Mouse (Mus musculus) cortical plate, adult 2 months (tissue): ENCODE data around the gene Mrps34. TPM values are rescaled to one million over a fixed set of nuclear protein-coding genes. Genes with fewer than 3 reads are reported as not detected.

Experiments used
- H3K27ac ChIP-seq: fragments of 200-500 bp; 2 replicates; pipeline ENCODE4 v1.5.1; 2012; ENCODE audit warnings: low read length, control low read depth, inconsistent platforms; ENCODE audit not compliant: insufficient read depth
- H3K4me1 ChIP-seq: fragments of 200-500 bp; 2 replicates; pipeline ENCODE4 v1.6.1; 2011; ENCODE audit warnings: low read length; ENCODE audit not compliant: control insufficient read depth, insufficient read depth
- H3K4me3 ChIP-seq: fragments of 200-500 bp; 2 replicates; pipeline ENCODE4 v1.5.1; 2011; ENCODE audit warnings: mild to moderate bottlenecking, low read length, control low read depth; ENCODE audit not compliant: insufficient read depth
- CTCF ChIP-seq: fragments of 200-500 bp; IDR thresholded peaks from 2 replicates; pipeline ENCODE4 v1.5.1; 2011; ENCODE audit warnings: mild to moderate bottlenecking, control low read depth, low read length; ENCODE audit not compliant: insufficient read depth; ENCODE audit errors: extremely low read depth
- POLR2A ChIP-seq: fragments of 200-500 bp; IDR thresholded peaks from 2 replicates; pipeline ENCODE4 v1.6.1; 2011; ENCODE audit warnings: mild to moderate bottlenecking, low read length, control low read depth; ENCODE audit not compliant: insufficient read depth; ENCODE audit errors: extremely low read depth
- polyA plus RNA-seq: library from polyadenylated mRNA; depleted of rRNA; stranded (reverse); fragments of >200 nt; gene quantifications from 2 replicates; pipeline ENCODE4 v1.2.3, GENCODE M21; 2012; rRNA removed

The Mrps34 gene
- polyA plus RNA-seq = 115 and 117 TPM in 2 replicates

DNA sequence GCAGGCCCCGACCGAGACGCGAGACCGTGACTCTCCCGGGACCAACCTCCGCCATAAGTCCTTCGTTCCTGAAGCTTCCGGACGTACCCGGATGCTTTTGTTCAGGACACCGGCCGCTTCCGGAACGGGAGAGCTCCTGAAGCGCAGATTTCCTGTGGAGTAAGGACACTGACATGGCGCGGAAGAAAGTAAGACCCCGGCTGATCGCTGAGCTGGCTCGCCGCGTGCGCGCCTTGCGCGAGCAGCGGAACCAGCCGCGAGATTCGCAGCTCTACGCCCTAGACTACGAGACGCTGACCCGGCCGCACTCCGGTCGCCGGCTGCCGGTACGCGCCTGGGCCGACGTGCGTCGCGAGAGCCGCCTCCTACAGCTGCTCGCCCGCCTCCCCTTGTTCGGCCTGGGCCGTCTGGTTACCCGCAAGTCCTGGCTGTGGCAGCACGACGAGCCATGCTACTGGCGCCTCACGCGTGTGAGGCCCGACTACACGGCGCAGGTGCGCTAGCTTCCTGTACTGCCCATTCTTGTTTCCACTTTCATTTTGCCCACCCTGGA, at the start of gene Mrps34, which contains the start of gene Eme2:
Gene Mrps34 (plus strand): TSS at position 122 of the 553 bp plus-strand sequence.
Gene Eme2 (minus strand): TSS at position 93 of the 553 bp plus-strand sequence.
- Histone ChIP-seq H3K27ac (peak within 1 kb of the TSS; percentile 85), H3K4me1 (peaks cover 5% of the 10 kb centered on the region; the same call in 1 of the 2 replicates), H3K4me3 (peak within 1 kb of the TSS; percentile 80)
- TF ChIP-seq CTCF = no peak
- TF ChIP-seq POLR2A = peak; percentile 75

DNA sequence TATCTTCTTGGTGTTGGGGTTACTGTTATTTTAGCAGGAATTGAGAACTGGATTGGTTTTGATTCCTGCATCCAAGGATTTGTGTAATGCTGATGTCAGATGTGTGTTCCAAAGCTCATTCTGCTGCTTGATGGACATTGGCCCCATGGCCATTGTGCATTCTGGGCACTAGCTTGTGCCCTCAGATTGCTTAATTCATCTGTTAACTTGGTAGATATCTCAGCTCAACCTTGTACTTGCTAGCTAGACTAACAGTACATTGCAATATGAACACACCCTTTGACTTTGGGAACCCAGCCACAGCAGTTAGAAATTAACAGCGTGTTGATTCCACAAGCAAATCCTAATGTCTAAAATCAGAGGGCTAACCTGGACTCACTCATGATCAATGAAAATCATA, 47.5 kb upstream of the Mrps34 start:
- TF ChIP-seq CTCF (no peak), POLR2A (no peak)
- Histone ChIP-seq H3K4me1 (peaks cover 8% of the 10 kb centered on the region), H3K4me3 (no peak overlapping the region), H3K27ac (no peak overlapping the region)

DNA sequence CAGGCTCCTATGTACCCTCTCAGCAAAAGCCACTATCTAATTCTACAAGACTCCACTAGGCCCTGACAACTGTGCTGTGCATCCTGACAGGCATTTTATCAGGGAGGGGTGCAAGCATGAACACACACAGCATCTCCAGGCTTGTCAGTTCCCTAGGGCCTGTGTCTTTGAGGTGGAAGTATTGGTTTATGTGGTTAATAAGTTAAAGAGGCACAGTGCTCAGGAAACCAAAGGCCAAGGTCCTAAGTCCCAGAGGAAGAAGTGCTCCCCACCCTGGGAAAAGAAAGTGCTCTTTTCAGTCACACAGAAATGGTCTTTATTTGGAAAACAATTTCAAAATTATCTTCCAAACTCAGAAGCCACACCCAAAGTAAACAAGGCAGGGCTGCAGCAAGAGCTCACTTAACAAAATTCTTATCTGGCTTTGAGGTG, 46.3 kb upstream of the Mrps34 start:
- Histone ChIP-seq H3K4me1 (peaks cover 8% of the 10 kb centered on the region), H3K4me3 (no peak overlapping the region), H3K27ac (no peak overlapping the region)
- TF ChIP-seq CTCF (no peak), POLR2A (no peak)

- H3K4me3 ChIP-seq = peak overlapping the region; percentile 72
- H3K4me1 ChIP-seq = peaks cover 8% of the 10 kb centered on the region
- TF ChIP-seq POLR2A (peak; percentile 54), CTCF (no peak)
- peak overlapping the region; percentile 96 for H3K27ac ChIP-seq
These were observed 45.2 kb upstream of the Mrps34 start for GRCm38 (mm10) chr17:24849733-24850064.

DNA sequence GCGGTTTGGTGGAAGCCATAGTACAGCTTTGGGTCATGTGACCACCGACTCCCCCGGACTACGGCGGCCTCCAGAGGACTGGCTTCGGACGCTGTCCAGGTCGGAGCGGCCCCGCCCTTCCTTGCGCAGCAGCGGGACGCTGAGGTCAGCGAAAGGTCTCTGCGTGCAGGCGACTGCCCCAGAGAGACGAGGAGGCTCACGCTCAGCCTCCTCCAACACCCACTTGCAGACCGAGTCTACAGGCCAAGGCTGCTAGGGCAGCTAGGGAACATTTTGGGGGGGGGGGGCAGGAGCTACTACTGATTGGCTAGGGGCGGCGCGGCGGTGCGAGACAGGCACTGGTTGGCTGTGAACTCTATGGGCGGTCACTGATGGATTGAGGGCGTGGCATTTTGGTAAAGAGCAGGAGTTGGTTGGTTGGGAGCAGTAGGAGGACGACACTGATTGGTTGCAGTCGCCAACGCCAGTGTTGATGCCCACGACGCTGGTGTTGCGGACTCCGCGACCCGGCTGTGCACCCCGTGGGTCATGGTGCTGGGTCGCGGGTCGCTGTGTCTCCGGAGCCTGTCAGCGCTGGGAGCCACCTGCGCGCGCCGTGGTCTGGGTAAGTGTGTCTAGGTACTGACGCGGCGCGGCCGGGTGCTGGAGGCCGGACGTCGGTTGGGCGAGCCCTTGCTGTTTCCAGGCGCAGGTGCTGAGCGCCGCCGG, 44.7 kb upstream of the Mrps34 start, which contains the start of gene Fahd1:
Gene Fahd1 (minus strand): TSS at position 300 of the 708 bp plus-strand sequence.
- Histone ChIP-seq H3K27ac (peak within 1 kb of the TSS; percentile 96), H3K4me3 (peak within 1 kb of the TSS; percentile 72)
- TF ChIP-seq CTCF (no peak), POLR2A (peak; percentile 75; the same call in 1 of the 2 replicates)

GRCm38 (mm10) chr17:24850773-24851127, 44.2 kb upstream of the Mrps34 start:
- H3K4me3 ChIP-seq = peak overlapping the region; percentile 72
- 0 out of 2 replicates have a peak overlapping the region, but pooled peaks have one; percentile 11 for H3K27ac ChIP-seq
- TF ChIP-seq POLR2A (no peak), CTCF (no peak)
- peaks cover 8% of the 10 kb centered on the region for H3K4me1 ChIP-seq

More for the DNA sequence above, 44.7 kb upstream of the Mrps34 start, which contains the start of gene Fahd1:
- H3K4me1 ChIP-seq = peaks cover 8% of the 10 kb centered on the region

DNA sequence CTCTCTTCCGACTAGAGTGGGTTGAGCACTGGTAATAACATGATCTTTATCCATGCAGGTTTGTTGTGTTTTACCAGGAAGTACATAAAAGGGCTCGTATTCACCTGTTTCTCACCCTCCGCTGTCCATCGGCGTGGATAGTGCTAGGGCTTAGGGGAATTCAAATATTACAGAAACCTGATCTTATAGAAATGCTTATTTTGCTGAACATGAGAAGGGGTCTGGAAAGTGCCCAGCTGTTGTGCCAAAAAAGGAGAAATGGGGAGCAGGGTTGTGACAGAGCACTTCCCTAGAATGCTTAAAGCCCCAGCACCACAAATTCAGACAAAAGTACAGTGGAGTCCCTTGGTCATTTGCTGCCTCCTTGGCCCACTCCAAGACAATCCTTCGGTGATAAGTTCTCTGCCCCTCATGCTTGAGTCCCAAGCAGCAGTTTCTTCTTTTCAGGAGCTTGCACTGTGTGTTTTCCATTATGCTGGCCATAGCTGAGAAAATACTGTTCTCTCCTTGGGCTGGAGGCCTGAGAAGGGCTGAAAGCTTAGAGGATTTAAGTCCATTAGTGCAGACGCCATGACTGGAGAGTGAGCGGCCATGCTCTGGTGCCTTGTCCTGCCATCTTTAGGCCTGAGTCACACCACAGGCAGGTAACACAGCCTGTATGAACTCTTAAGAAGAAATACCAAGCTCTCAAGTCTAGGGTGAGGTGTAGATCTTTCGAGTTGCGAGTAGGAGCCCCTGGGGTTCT, 43.4 kb upstream of the Mrps34 start:
- Histone ChIP-seq H3K4me1 (peaks cover 8% of the 10 kb centered on the region), H3K27ac (no peak overlapping the region), H3K4me3 (peak overlapping the region; percentile 72)
- no peak for TF ChIP-seq POLR2A

DNA sequence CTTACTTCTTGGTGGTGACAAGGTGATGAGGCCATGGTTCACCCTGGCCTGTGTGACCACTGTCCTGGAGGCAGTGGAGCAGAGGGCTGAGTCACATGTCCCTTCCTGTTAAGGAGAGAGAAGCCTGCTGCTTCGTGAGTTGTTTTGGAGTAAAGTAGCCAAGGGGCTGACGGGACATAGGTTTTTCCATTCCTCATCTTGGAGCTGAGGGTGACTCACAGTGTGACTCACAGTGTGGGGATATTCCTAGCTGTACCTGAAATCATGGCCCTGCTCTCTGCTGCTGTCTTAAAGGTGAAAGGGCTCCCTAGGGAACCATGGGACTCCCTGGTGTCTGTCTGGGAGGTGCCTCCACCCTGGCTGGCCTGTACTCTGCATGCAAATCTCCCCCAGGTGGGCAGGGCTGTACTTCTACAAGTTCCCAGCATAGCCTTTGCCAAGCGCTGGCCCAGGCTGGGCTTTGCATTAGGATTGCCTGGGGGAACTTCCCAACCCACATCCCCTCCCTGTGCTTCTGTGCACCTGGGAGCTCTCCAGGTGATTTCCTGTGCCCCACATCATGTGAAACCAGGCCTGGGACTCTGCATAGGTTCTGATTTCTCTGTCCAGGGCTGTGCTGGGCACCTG, 39.0 kb upstream of the Mrps34 start:
- H3K27ac ChIP-seq = no peak overlapping the region
- H3K4me1 ChIP-seq = peaks cover 5% of the 10 kb centered on the region; the same call in 1 of the 2 replicates
- H3K4me3 ChIP-seq = no peak overlapping the region
- TF ChIP-seq POLR2A (no peak), CTCF (no peak)

DNA sequence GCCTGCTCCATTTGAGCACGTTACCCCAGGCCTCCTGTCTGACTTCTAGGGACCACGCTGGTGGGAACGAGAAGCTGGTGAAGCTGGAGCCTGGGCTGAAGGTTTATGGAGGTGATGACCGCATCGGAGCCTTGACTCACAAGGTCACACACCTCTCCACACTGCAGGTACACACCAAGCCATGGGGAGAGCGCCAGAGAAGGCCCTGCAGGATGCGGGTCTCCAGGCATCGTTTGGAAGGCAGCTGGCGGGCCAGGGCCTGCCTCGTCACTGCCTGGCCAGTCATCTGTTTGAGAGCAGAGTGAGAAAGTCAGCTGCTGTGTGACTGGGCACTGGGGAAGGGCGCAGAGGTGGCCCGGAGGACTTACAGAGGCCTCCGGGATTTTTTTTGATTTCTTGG, 38.3 kb upstream of the Mrps34 start:
- no peak for TF ChIP-seq CTCF
- no peak for TF ChIP-seq POLR2A
- H3K4me3 ChIP-seq = no peak overlapping the region
- peaks cover 3% of the 10 kb centered on the region; the same call in 1 of the 2 replicates for H3K4me1 ChIP-seq
- no peak overlapping the region for H3K27ac ChIP-seq
